Mouse (Mus musculus) bone marrow macrophage, adult 2 months (primary cell): ENCODE data around the gene Rbm6. TPM values are rescaled to one million over a fixed set of nuclear protein-coding genes. Genes with fewer than 3 reads are reported as not detected.

ENCODE experiments used
- H3K27ac ChIP-seq: 2 replicates; pipeline ENCODE4 v1.5.1; 2012; ENCODE audit warnings: low read depth, low read length; ENCODE audit not compliant: insufficient read depth
- H3K4me1 ChIP-seq: 2 replicates; pipeline ENCODE4 v1.6.1; 2012; ENCODE audit warnings: low read length; ENCODE audit not compliant: control insufficient read depth, insufficient read depth
- H3K4me3 ChIP-seq: 2 replicates; pipeline ENCODE4 v1.5.1; 2012; ENCODE audit warnings: mild to moderate bottlenecking, low read length, moderate library complexity; ENCODE audit not compliant: insufficient read depth
- CTCF ChIP-seq: IDR thresholded peaks from 2 replicates; pipeline ENCODE4 v1.5.1; 2012; ENCODE audit warnings: low read depth, mild to moderate bottlenecking, low read length, moderate library complexity
- POLR2A ChIP-seq: IDR thresholded peaks from 2 replicates; pipeline ENCODE4 v1.6.1; 2012; ENCODE audit warnings: mild to moderate bottlenecking, low read depth, low read length, borderline replicate concordance
- polyA plus RNA-seq: library from polyadenylated mRNA; stranded (reverse); fragments of >200 nt; gene quantifications from 2 replicates; pipeline ENCODE4 v1.2.4, GENCODE M21; 2012; ENCODE audit not compliant: missing spikeins, insufficient read depth, insufficient read length

Rbm6 gene
- polyA plus RNA-seq: 73.5 and 87.0 TPM in 2 replicates

- Histone ChIP-seq H3K4me3 (peak within 1 kb of the TSS; percentile 99), H3K27ac (peak within 1 kb of the TSS; percentile 86), H3K4me1 (peaks cover 14% of the 10 kb centered on the region)
- TF ChIP-seq POLR2A (no peak), CTCF (no peak)
Measured at GRCm38 (mm10) chr9:107873137-107873536, at the start of gene Rbm6. TSS of gene Rbm6 (minus strand) at chr9:107873237.

DNA sequence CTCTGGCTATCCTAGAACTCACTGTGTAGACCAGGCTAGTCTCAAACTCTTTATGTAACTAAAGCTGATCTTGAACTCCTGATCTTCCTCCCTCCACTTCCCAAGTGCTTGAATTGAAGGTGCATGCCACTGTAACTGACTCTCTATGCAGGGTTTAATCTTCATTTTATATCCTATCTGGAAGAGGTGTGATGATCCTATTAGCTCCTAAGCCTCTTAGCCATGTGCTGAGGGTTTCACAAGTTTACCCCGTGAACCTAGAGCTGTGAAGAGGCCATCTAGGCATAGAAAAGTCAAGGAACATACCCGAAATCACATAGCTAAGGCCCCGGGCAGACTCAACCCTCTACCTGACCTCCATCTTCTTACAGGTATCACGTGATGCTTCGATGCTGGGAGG, 46.4 kb upstream of the Rbm6 start:
- Histone ChIP-seq H3K27ac (no peak overlapping the region), H3K4me1 (peaks cover 31% of the 10 kb centered on the region), H3K4me3 (no peak overlapping the region)
- TF ChIP-seq POLR2A: no peak
- no peak for TF ChIP-seq CTCF

- TF ChIP-seq CTCF (no peak), POLR2A (no peak)
- H3K4me1 ChIP-seq: peaks cover 26% of the 10 kb centered on the region
- H3K27ac ChIP-seq: no peak overlapping the region
- H3K4me3 ChIP-seq: no peak overlapping the region
Measured at GRCm38 (mm10) chr9:107918884-107919283, 45.8 kb upstream of the Rbm6 start.

DNA sequence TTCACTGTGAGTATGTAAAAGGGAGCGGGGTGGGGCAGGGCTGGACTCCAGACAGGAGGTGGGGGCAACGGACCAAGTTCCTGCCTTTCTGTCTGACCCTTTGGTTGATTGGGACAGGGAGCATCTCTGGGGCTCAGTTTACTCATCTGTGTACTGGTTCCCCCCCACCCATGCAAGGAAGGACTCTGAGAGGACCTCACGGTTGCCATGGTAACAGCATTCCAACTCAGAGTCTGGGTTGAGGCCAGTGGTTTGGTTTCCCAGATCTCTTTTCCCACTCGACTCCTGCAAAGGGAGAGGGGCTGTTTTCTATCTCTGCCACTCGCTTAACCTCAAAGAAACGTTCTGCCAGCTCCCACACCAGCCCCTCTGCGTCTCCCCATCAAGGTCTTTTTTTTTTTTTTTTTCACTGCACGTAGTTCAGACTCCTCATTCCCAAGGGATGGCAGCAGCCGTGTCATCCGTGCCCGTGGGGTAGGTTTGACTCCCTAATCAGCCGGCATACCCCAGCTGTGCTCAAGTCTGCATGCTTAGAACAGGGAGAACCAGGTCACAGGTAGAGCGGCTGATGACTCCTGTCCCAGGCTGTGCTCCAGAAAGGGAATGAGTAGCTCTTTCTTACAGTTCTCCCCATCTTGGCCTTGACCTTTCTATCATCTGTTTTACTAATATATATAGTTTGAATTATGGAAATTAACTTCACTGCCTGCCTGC, 45.0 kb upstream of the Rbm6 start:
- peaks cover 17% of the 10 kb centered on the region for H3K4me1 ChIP-seq
- H3K4me3 ChIP-seq: no peak overlapping the region
- TF ChIP-seq POLR2A: no peak
- no peak for TF ChIP-seq CTCF
- H3K27ac ChIP-seq: no peak overlapping the region

DNA sequence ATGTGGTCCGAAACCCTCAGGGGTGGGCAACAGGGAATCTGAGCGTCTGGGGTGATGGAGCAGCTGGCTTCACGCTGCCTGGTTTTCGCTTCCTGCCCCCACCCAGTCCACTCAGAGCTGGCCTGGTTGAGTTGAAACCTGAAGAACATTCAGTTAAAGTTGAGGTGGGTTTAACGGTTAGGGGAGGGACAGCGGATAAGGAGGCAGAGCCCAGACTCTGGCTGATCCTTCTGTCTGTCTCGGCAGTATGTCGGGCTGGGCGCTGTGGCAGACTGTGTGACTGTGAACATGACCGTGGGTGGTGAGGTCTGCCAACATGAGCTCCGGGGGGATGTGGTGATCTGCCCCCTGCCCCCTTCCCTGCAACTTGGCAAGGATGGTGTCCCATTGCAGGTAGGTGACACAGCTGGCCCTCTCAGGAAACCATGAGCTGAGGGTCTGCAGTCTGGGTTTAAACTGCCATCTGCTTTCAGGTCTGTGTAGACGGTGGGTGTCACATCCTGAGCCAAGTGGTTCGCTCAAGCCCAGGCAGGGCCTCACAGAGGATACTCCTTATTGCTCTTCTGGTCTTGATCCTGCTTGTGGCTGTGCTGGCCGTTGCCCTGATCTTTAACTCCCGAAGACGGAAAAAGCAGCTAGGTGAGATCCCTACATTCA, 41.9 kb upstream of the Rbm6 start:
- TF ChIP-seq CTCF (no peak), POLR2A (no peak)
- H3K27ac ChIP-seq: no peak overlapping the region
- no peaks in the 10 kb centered on the region for H3K4me1 ChIP-seq
- no peak overlapping the region for H3K4me3 ChIP-seq

DNA sequence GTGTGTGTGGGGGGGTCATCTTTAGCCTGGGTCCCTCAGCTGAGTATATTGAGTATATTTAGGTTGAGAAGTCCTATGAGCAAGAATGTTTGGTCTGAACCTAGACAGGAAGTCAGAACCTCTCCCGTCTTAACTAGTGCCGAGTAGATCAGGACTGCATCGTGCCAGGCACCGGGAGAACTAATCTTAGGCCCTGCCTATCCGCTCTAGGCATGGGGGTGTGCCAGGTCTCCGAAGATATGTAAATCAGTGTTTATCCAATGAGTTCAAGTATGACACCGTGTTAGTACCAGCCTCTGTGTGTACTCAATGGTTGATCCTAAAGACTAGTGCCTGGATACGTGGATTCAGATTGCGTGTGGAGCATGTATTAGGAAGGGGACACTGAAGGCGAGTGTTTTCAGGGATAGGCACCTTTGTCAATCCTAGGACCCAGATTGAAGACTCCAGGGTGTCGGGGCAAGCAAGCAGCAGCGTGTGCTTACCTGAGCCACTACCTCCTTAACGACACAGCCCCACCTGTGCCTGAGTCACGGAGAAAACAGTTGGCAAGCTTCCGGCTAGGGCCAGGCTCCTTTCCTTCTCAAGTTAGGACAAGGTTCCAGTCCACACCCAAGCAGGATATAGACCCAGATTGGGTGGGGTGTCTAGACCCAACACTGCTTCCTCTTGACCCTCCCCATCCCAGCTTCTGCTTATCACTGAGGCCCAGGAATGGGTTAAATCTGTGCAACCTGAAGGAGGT, 37.2 kb upstream of the Rbm6 start:
- Histone ChIP-seq H3K4me3 (no peak overlapping the region), H3K27ac (no peak overlapping the region), H3K4me1 (peaks cover 9% of the 10 kb centered on the region)
- TF ChIP-seq POLR2A: no peak
- TF ChIP-seq CTCF: no peak

GRCm38 (mm10) chr9:107908410-107909158, 35.5 kb upstream of the Rbm6 start:
- Histone ChIP-seq H3K27ac (no peak overlapping the region), H3K4me1 (peaks cover 9% of the 10 kb centered on the region), H3K4me3 (peak overlapping the region; percentile 1; the same call in 1 of the 2 replicates)
- TF ChIP-seq CTCF: no peak
- TF ChIP-seq POLR2A: no peak

DNA sequence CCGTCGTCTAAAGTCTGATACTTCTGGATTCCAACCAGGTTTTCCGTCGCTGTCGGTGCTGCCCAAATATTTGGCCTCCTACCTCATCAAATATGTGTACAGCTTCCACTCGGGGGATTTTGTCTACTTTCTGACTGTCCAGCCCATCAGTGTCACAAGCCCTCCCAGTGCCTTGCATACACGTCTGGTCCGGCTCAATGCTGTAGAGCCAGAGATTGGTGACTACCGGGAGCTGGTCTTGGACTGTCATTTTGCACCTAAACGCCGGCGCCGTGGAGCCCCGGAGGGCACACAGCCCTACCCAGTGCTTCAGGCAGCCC, 34.7 kb upstream of the Rbm6 start:
- Histone ChIP-seq H3K4me3 (no peak overlapping the region), H3K27ac (no peak overlapping the region), H3K4me1 (peaks cover 9% of the 10 kb centered on the region)
- no peak for TF ChIP-seq CTCF
- no peak for TF ChIP-seq POLR2A

DNA sequence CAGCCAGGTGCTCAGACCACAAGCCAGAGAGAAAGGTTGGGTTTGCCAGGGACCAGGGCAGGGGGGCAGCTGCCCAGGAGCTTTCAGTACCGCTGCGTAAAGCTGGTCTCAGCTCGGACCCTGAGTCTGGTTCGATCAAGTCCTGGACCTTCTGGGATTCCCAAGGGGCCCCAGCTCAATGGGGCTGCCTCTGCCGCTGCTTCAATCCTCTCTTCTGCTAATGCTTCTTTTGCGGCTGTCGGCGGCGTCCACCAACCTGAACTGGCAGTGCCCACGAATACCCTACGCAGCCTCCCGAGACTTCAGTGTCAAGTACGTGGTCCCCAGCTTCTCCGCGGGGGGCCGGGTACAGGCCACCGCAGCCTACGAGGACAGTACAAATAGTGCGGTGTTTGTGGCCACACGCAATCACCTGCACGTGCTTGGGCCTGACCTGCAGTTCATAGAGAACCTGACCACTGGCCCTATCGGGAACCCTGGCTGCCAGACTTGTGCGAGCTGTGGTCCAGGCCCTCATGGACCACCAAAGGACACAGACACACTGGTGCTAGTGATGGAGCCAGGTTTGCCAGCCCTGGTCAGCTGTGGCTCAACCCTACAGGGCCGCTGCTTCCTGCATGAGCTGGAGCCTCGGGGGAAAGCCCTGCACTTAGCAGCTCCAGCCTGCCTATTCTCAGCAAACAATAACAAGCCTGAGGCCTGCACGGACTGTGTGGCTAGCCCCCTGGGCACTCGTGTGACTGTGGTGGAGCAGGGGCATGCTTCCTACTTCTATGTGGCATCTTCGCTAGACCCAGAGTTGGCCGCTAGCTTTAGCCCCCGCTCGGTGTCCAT, 34.1 kb upstream of the Rbm6 start:
- no peak for TF ChIP-seq POLR2A
- no peak for TF ChIP-seq CTCF
- Histone ChIP-seq H3K27ac (no peak overlapping the region), H3K4me1 (peaks cover 9% of the 10 kb centered on the region), H3K4me3 (no peak overlapping the region)
